Mouse (Mus musculus): ENCODE data around the gene Kank1.

DNA sequence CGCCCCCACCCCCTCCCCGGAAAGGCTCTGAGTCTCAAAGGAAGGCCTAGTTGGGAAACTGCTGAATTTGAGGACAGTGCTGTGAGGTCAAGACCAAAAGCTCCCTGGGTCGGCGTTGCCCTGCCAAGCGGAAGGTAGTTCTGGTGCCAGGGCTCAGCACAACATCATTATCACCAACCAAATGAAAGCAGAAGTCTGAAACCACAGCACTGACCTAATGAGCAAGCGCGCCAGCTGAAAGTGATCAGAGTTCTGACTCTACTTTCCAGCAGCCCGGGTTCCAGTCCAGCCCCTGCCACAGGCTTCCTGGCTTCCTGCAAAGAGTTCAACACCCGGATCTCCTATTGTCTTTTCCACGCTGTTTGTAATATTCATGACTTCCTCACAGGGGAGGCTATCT lies 4.7 kb upstream of the Kank1 start:
- TF ChIP-seq CTCF (IDR thresholded peaks at IDR 0.05; ENCODE audit: low read depth, low read length) (no peak), POLR2A (IDR thresholded peaks at IDR 0.05; ENCODE audit: extremely low read depth, insufficient read depth, low read length) (no peak)
